Mouse (Mus musculus): ENCODE measurements around the gene Scarb1.

GRCm38 (mm10) chr5:125251885-125252615, 88.8 kb downstream of the Scarb1 start:
- TF ChIP-seq POLR2A (IDR thresholded peaks at IDR 0.05; ENCODE audit: low read depth, low read length) (no peak), CTCF (IDR thresholded peaks at IDR 0.05; ENCODE audit: extremely low read depth, insufficient read depth, insufficient read length, insufficient replicate concordance) (no peak)

Measured in spleen, adult 2 months (tissue).